Mouse (Mus musculus) ES-Bruce4 (cell line): ENCODE measurements at regions not wholly inside any gene's neighbourhood (a gene's known extent, or its start where the extent isn't known, plus 50 kb on each side); places are given as distances from the start of the nearest gene placed in this dataset.

ENCODE experiments used
- CTCF ChIP-seq: IDR thresholded peaks from one replicate; pipeline ENCODE4 v1.8.1; 2011; ENCODE audit warnings: low read depth, low read length
- EP300 ChIP-seq: IDR thresholded peaks from 2 replicates; pipeline ENCODE4 v1.6.1; 2011; ENCODE audit warnings: low read depth, low read length; ENCODE audit not compliant: insufficient read depth
- POLR2A ChIP-seq: IDR thresholded peaks from one replicate; pipeline ENCODE4 v1.8.1; 2011; ENCODE audit warnings: low read length; ENCODE audit not compliant: insufficient read depth

GRCm38 (mm10) chr1:119302349-119302995 is 119.6 kb downstream of the Inhbb start:
- TF ChIP-seq CTCF (no peak), POLR2A (no peak), EP300 (no peak)
